Mouse (Mus musculus): Measurements from ENCODE around the gene Rc3h2.

Gene Rc3h2

DNA sequence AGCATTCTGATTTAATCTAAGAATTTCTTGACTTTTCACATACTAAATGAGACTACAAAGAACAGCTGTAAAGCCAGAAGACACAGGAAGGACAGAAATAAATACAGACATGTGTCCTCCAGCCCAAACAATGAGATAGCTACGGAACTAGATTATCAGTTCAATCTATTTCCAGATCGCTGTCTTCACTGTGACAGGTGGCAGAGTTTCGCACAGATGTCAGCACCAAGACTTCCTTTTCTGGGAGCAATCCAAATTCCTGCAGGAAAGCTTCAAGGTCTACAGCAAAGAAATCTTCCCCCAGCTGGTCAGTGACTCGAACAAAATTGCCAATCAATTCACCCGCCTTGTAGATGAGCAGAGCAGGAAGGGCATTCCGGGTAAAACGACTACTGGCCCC is 71.0 kb downstream of the Rc3h2 start:
- in situ Hi-C loops (cut with MboI; ENCODE audit: low sequenced_read_pairs) = no loop called here

DNA sequence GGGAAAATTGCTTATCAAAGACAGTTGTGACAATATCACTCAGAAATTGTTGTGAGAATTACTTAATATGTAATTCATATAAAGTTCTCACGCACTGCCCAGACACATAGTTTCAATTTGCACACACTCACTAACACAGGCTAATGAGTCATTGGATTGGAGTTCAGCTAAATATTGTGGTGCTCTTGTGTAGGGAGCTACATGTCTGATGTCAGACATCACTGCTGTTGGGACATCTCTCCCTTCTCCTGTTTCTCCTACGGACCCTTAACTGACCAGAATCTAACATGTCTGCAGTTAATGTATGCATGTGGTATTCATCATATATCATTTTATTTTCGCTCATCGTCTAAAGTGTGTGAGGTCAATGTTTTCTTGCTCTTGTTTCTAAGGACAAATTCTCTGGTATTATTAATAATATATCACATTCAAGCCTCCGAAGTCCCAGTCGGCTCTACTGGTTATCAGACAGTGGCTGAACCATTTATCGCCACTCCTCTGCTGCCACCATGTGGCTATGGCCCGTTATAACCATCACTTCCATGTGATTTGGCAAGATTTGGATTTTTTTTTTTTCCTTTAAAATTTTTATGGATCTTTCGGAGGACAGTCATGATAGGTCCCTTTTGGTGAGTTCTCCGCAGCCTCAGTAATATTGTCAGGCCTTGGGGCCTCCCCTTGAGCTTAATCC is 84.1 kb downstream of the Rc3h2 start:
- in situ Hi-C loops (cut with MboI; ENCODE audit: low sequenced_read_pairs) = loop anchor here (25.0 kb wide), 1 partner anchor 601 kb away; the partner anchor contains the start of gene Olfr347

DNA sequence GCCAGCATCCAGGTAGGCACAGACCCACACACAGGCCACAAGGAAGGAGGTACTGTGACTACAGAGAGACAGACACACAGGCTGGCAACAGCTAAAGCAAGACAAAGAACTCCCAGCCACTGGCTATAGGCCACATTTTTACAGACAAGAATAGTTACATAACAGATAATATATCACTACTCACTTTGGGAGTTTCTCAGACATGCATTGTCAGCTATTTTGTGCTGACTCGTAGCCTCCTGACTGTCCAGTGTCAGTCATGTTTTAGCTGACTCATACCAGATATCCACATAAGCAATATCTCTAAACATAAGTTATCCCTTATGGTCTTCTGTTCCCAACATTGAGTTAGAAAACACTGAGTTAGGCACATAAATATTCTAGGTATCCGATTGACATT is 89.4 kb downstream of the Rc3h2 start:
- in situ Hi-C loops (cut with MboI; ENCODE audit: low sequenced_read_pairs) = loop anchor here (25.0 kb wide), 1 partner anchor 596 kb away; the partner anchor contains the start of gene Olfr347

GRCm38 (mm10) chr2:37326215-37326614 is 96.5 kb downstream of the Rc3h2 start, which contains the start of gene Olfr368:
Gene Olfr368, plus strand, starts transcription at chr2:37326515.
- in situ Hi-C loops (cut with MboI; ENCODE audit: low sequenced_read_pairs) = loop anchor here (25.0 kb wide), 1 partner anchor 589 kb away; the partner anchor contains the start of gene Olfr347

All from CH12F3 (cell line).